Mouse (Mus musculus) cerebellum, adult 8-10 months (tissue): ENCODE measurements around the gene Ppp1r7.
A peak's percentile ranks its signal among the peaks of the same experiment; 100 is the strongest.
"Not testable (repeated sequence)": the region's sequence is repeated elsewhere in the genome, so short reads cannot be mapped to it uniquely, and the experiment has no call there.

Source experiments
- DNase-seq: peaks from one replicate; pipeline ENCODE4 v3.0.0; 2022

The Ppp1r7 gene

GRCm38 (mm10) chr1:93342648-93343503 is at the start of gene Ppp1r7, which contains the start of gene Pask:
TSS of gene Ppp1r7 (plus strand) at chr1:93342854.
TSS of gene Pask (minus strand) at chr1:93343482.
- peak; percentile 90 for DNase-seq

DNA sequence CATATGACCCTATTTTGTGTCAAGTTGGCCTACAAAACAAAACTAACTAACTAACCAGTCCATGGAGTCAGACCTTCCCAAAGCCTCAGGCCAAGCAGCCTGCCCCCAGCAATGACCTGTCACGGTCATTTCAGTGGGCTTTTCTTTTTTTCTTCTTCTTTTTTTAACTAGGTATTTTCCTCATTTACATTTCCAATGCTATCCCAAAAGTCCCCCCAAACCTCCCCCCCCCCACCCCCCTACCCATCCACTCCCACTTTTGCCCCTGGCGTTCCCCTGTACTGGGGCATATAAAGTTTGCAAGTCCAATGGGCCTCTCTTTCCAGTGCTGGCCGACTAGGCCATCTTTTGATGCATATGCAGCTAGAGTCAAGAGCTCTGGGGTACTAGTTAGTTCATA is 48.2 kb upstream of the Ppp1r7 start:
- not testable (repeated sequence) for DNase-seq

DNA sequence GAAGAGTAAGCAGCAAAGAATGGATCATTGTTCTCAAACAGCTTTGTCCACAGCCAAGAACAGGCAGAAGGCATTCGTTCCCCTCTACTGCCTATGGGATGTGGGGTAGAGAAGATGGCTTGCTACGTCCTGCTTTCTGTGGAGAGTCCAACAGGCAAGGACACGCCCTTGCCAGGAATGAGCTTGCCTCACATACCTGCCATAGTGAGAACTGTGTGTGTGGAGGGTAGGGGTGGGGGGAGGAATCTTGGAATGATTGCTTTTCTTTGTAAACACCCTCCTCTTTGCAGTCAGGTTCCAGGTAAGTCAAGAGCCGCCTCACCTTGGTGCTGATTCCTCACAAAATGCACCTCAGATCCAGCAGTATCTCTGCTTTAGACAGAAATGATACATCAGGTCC is 42.9 kb upstream of the Ppp1r7 start:
- no peak for DNase-seq

DNA sequence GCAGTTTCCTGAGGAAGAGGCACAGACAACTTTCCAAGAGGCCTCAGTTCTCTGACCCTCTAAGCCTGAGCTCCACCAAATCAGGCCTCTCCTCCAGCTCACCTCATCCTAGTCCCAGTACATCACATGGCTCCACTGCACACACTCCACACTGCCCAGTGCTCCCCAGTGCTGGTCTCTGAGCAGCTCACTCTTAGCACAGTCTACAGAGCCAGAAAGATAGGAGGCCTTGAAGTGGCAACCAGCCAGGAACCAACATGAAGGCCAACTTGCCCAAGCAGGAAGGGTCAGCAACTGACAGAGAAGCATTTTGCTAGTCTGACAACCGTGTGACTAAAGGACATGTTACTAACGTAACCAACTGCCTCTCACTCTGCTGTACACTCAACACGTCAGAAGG is 42.1 kb upstream of the Ppp1r7 start:
- no peak for DNase-seq

DNA sequence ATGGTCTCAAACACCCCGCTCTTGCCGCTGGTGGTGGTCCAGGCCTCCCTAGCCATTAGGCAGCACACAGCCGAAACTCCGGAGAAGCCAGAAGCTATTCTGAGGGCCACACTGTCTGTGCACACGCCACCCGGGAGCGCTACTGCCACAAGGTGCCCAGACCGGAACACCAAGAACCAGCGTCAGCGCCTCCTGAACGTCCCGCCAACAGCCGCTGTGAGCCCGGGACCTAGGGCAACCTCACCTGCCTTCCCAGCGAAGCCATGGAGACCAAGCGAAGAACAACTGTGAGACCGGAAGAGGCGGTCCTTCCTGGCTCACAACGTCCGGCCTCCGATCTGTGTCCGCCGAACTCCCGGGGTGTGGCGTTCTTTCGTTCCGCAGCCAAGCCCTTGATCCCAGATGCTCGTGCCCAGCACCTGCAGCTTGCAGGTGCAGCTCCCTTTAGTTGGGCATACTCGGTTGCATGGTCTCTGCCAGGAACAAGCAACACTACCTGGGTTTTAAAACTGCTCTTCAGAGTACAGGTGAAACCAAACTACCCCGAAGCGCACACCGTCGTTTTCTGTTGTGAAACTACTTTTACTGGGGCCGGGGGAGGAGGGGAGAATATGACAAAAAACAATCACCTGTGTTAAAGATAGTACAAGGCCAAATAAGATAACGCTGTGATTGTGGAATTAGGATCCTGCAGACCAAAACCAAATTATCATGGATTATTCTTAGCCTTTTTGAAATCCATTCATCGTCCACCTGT is 36.9 kb upstream of the Ppp1r7 start, which contains the start of gene Mterf4:
Gene Mterf4 (minus strand): TSS at position 335 of the 757 bp plus-strand sequence.
- peak; percentile 82 for DNase-seq

GRCm38 (mm10) chr1:93323973-93324372 is 18.7 kb upstream of the Ppp1r7 start:
- DNase-seq, result no peak

DNA sequence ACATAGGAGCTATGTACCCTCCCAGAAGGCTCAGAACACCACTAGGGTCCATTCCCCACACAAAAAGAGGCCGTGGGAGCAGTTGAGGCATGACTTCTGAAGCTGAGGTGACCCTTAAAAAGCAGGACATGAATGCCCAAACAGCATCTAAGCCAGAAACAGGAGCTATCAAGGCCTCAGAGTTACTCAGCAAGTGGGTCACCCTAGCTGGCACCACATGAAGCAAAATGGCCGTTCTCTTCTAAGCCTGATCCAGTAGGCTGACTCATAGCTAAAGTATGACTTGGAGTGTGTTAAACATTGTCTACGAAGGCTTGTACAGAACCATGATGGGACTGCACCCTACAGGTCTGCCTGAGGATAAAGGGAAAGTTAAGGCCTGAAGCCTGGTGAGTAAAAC is 16.2 kb upstream of the Ppp1r7 start:
- no peak for DNase-seq

GRCm38 (mm10) chr1:93334621-93335020 is 8.0 kb upstream of the Ppp1r7 start:
- DNase-seq, result no peak

DNA sequence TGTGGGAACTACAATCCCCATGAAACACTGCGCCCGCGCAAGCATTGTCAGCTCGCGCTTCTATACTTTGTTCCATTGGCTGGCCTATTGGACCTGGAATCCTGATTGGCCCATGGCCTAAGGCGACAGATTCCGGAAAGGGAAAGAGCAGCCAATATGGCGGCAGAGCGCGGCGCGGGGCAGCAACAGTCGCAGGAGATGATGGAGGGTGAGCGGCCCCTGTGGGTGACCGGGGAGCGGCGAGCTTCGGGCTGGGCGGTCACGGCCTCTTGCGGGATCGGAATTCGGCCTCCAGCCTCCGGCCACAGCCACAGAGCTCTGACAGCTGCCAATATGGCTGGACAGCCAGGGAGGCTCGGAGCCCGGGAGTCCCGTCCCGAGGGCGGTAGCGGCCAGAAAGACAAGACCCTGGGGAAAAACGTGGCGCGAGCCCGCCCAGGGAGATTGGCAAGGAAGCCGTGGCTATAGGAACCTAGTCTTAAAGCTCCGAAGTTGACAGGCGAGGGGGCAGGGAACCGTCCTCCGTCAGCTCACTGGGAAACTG is 922 bp downstream of the Ppp1r7 start:
- peak; percentile 91 for DNase-seq

GRCm38 (mm10) chr1:93347176-93347575 is 4.5 kb downstream of the Ppp1r7 start:
- DNase-seq, result no peak

DNA sequence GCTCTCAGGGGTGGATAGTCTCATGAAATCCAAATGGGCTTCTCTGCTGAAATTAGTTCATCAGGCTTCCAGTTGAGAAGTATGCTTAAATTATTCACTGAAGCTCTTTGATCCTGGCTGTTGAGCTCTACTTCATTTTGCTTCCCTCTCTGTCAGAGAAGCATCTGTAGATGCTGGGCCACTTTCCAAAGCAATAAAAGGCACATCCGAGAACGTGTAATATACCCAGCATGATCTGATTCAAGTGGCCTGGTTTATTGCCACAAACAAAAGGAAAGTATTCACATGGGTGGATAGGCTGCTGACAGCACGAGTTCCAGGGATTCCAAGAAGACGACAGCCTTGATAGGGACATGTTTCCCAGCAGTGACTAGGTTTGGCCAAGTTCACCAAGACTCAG is 7.0 kb downstream of the Ppp1r7 start:
- no peak for DNase-seq

DNA sequence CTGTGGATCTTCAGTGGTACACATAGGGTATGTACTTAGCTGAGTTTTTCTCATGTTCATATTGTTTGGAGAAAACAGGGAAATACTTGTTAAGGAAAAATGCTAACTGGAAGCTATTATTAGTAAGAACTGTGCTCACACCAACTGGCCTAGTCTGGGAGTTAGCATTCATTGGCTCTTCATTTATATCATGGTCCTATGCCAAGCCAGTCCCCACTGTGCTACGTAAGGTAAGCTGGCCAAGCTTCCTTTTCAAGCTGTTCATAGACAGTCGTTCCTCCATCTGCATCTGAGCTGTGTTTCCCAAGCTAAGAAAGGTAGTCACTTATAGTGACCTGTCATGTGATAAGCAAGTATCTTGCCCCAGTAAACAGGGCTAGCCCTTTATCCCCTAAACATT is 10.1 kb downstream of the Ppp1r7 start:
- peak; percentile 42 for DNase-seq

DNA sequence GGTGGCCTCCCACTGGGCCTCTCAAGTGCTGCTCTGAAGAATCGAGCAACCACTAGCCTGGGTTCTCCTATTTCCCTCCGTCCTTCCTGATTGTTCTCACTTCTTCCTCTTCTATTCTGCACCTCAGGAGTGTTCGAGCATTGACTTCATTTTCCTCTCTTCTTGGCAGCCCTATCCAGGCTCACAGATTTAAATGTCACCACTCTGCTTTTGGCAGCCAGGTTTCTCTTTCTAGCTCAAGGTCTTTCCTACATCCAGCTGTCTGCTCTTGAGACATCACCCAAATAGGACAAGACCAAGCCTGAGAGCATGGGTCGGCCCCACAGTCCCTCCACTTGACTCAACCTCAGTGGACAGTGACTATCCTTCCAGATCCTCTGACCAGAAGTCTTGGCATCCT is 20.0 kb downstream of the Ppp1r7 start:
- DNase-seq, result no peak

DNA sequence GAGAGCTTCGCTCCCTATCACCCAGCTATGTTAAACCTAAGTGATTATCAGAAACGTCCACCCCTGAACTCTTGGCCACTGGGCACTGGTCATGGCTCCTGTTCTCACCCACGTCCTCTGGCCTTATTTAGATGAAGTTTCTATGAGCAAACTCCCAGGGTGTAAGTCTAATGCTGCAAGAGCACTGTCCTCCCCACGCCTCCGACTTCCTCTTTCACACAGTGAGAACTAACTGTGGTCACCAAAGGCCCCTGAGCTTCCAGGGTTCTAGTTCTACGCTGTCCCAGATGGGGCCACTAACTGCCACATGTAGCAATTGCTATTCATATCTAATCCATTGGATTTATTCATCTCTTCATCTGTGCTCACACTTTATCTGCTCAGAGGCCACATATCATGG is 23.0 kb downstream of the Ppp1r7 start:
- DNase-seq, result no peak

DNA sequence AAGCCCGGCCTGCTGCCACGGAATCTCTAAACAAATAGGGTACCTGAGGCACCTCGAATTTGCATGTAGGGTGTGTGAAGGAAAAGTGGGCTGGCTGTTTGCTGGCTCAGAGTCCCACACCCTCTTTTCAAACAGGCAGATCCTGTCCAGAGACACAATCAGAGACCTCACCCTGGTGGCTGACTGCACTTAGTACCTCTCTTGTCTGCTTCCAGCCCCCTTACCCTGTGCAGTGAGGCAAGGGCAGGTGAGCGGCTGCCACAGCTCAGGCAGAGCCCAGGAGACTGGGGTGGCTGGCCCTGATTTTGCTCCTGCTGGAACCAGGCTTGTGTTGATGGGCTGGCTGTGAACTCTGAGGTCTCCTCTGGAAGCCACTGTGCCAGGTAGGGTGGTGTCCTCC is 31.0 kb downstream of the Ppp1r7 start, which contains the start of gene Ano7:
Gene Ano7 (plus strand): TSS at position 266 of the 400 bp plus-strand sequence.
- no peak for DNase-seq

DNA sequence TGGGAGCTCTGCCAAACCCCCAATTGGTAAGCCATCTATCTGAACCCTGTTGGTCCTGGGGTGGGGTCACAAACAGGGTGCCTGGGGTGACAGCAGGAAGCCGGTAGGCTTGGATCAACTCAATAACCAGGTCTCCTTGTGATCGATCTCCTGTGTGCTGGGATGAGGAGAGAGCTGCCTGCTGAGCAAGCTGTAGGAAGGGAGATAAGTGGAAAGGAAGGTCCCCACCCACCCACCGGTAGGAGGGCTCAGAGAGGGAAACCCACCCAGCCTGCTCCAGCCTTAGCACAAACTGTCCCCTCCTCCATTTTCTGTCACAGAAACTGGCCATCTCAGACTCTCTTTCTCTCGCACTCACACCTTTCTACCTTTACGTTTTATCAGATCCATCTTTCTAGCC is 34.7 kb downstream of the Ppp1r7 start:
- DNase-seq, result no peak

- DNase-seq, result no peak
Measured at GRCm38 (mm10) chr1:93379117-93379516, 36.5 kb downstream of the Ppp1r7 start.

DNA sequence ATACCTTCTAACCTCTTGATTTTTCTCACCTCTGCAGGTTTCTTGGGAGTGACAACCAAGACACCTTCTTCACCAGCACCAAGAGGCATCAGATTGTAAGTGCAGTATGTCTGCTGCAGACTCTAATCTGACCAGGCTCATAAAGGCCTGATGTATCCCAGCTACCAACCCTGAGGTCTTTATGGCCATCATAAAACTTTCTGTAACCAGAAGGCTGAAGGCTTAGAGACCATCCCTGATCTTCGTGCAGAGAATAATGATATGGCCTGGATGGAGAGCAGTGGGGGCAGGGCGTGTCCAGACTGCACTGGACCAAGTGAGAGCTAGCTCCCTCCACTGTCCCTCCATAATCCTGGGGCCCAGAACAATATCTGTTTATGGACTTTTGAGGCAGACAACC is 44.5 kb downstream of the Ppp1r7 start:
- no peak for DNase-seq

DNA sequence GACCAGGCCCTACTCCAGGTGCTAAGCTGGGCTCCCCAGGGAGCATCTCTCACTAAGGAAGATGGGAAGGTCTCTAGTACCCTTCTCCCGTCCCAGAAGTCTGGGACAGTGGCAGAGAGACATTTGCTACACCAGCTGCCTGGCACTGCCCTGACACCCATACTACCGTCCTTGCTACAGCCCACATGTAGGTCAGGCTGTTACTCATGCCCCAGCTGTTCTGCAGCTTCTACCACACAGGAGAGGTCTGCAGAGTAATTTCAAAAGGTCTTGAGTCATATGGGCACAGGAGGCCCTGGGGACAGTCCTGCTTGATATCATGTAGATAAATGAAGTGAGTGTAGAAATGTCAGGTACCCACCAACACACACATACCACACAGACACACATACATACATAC is 46.3 kb downstream of the Ppp1r7 start:
- no peak for DNase-seq

GRCm38 (mm10) chr1:93401191-93402052 is 58.8 kb downstream of the Ppp1r7 start:
- DNase-seq, result no peak

DNA sequence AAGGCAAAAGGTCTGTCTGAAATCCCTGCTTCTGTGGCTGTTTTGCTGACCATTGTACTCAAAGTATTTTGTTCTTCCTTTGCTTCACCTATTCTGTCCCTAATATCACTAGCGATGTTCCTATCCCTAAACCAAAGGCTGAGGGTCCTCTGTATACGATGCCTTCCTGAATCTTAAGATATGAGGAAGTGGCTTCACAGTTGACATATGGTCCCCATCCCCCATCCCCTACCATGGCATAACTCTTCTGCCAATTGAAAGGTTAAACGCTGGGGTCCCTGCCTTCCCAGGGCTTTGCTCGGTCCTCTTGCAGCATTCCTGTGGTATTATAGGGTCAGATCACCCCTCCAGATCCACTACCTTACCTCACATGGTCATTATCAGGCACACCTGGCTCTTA is 60.7 kb downstream of the Ppp1r7 start:
- DNase-seq, result no peak
